Mouse (Mus musculus) liver, embryonic 14.5 days (tissue): Measurements from ENCODE around the gene Vmn1r224. TPM values are rescaled to one million over a fixed set of nuclear protein-coding genes. Genes with fewer than 3 reads are reported as not detected.

Experiments
- ATAC-seq: fragments of 200-750 bp; cut with Nextera tagmentation; 2 replicates; pipeline ENCODE4 v1.8.0; 2017; ENCODE audit warnings: moderate number of reproducible peaks, mild to moderate bottlenecking, moderate library complexity; ENCODE audit not compliant: insufficient read depth
- DNase-seq, 3 experiments: peaks; one replicate each; pipeline ENCODE4 v3.0.0-alpha.2; 2012 to 2013; ENCODE audit warnings: low read depth in 3 of 3, low spot score in 3 of 3
- H3K27ac ChIP-seq: fragments of 300-500 bp; sonication (generic); 2 replicates; pipeline ENCODE4 v1.5.1; 2014; ENCODE audit warnings: moderate library complexity, mild to moderate bottlenecking, control low read depth, inconsistent platforms
- H3K27me3 ChIP-seq: fragments of 300-500 bp; sonication (generic); 2 replicates; pipeline ENCODE4 v1.6.1; 2014; ENCODE audit warnings: mild to moderate bottlenecking, low read length, moderate library complexity; ENCODE audit not compliant: control insufficient read depth, insufficient read depth
- H3K36me3 ChIP-seq: fragments of 300-500 bp; sonication (generic); replicated peaks from 2 replicates; pipeline ENCODE4 v1.6.1; 2014; ENCODE audit warnings: low read depth; ENCODE audit not compliant: control insufficient read depth, insufficient read depth
- H3K4me1 ChIP-seq, 2 experiments: fragments of 200-500 bp in 1 of 2; fragments of 300-500 bp in 1 of 2; sonication (generic) in 1 of 2; replicated peaks; 2 replicates each; pipeline ENCODE4 v1.6.1; 2012 to 2014; ENCODE audit warnings: antibody characterized with exemption in 1 of 2, inconsistent platforms in 1 of 2, low read length in 1 of 2; ENCODE audit not compliant: control insufficient read depth in 2 of 2, insufficient read depth in 2 of 2
- H3K4me2 ChIP-seq: fragments of 300-500 bp; sonication (generic); 2 replicates; pipeline ENCODE4 v1.6.1; 2014; ENCODE audit warnings: low read depth, mild to moderate bottlenecking, control low read depth, moderate library complexity
- H3K4me3 ChIP-seq, 2 experiments: fragments of 200-500 bp in 1 of 2; fragments of 300-500 bp in 1 of 2; sonication (generic) in 1 of 2; 2 replicates each; pipeline ENCODE4 v1.5.1; 2012 to 2014; ENCODE audit warnings: low read depth in 2 of 2, low read length in 2 of 2, mild to moderate bottlenecking in 2 of 2, control low read depth in 1 of 2, inconsistent platforms in 1 of 2, moderate library complexity in 1 of 2; ENCODE audit not compliant: insufficient read depth in 1 of 2
- H3K9ac ChIP-seq: fragments of 300-500 bp; sonication (generic); replicated peaks from 2 replicates; pipeline ENCODE4 v1.6.1; 2014; ENCODE audit warnings: mild to moderate bottlenecking, control low read depth, moderate library complexity
- H3K9me3 ChIP-seq: fragments of 300-500 bp; sonication (generic); 2 replicates; pipeline ENCODE4 v1.6.1; 2016; ENCODE audit warnings: low read length, mixed read lengths; ENCODE audit not compliant: control insufficient read depth
- CTCF ChIP-seq: IDR thresholded peaks from 2 replicates; pipeline ENCODE4 v1.5.1; 2016; ENCODE audit warnings: antibody characterized with exemption, low read depth, control low read depth
- EP300 ChIP-seq: IDR thresholded peaks from 2 replicates; pipeline ENCODE4 v1.6.1; 2016; ENCODE audit warnings: antibody characterized with exemption, low read depth
- WGBS: fragments of 180-500 bp; shearing (Covaris S2); extraction: QIAGEN DNeasy Blood & Tissue Kit; methylation state at CpG from one replicate; pipeline ENCODE4 v1.1.7; 2014; ENCODE audit not compliant: insufficient replicate concordance; 5-methylcytosine and 5-hydroxymethylcytosine counted together
- polyA plus RNA-seq, 2 experiments: library from polyadenylated mRNA; depleted of rRNA in 1 of 2; stranded (reverse) in 1 of 2; unstranded in 1 of 2; fragments of >200 nt; fragmentation: Nextera tagmentation in 1 of 2; extraction: Ambion mirVana in 1 of 2; gene quantifications; 2 replicates each; pipeline versions ENCODE4 v1.2.1 to v1.2.3; 2012 to 2014

Vmn1r224 gene
- polyA plus RNA-seq (2012; rRNA removed) = not detected in 2 replicates
- polyA plus RNA-seq (2014; fragmentation: Nextera tagmentation; extraction: Ambion mirVana) = not detected in 2 replicates

DNA sequence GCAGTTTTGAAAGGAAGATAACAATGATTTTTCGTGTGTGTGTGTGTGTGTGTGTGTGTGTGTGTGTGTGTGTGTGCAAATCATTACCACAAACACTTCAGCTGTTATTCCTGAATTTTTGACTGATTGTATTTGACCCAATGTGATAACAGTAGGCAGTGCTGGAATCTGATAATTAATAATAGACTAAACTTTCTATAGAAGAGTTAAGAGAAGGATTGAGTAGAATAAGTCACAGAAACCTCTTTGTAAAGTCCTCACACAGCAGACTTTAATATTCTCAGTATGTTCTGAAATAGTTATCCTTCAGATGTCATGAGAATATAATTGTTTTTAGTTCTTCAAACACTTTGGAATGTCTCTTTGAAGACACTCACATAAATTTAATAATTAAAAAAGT lies at the start of gene Vmn1r224:
Gene Vmn1r224, plus strand, starts transcription at position 301 of the 400 bp plus-strand sequence.
- ATAC-seq = no peak

DNA sequence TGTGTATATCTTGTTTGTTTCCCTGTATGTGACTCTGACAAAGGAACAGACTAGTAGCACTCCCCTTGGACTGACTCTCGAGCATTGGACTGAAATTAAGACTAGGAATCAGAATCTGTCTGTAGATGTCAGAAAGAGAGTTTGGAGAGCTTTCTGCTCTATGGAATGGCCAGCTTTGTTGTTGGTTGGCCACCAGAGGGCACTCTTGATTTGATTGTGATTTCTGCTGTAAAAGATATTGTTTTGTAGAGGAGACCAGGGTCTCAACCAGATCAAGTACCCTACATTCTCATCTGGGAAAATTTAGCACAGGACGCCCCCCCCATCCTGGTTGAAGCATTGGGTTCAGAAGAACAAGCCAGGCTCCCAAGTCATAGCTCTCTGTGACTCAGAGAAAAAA lies 14.8 kb upstream of the Vmn1r224 start:
- TF ChIP-seq CTCF (no peak), EP300 (no peak)
- Histone ChIP-seq H3K9me3 (no peaks in the 10 kb centered on the region), H3K4me2 (no peak overlapping the region), H3K9ac (no peak overlapping the region), H3K27me3 (no peaks in the 10 kb centered on the region), H3K4me1 (no peaks in the 10 kb centered on the region), H3K4me3 (no peak overlapping the region), H3K27ac (no peak overlapping the region), H3K36me3 (no peaks in the 10 kb centered on the region)
- WGBS = 19% methylated on average over 2 of the region's 2 CpGs
- no peak for ATAC-seq
- no peak for DNase-seq

More for the DNA sequence above, at the start of gene Vmn1r224:
- H3K36me3 ChIP-seq = no peaks in the 10 kb centered on the region
- TF ChIP-seq EP300 = no peak
- TF ChIP-seq CTCF = no peak
- no peak within 1 kb of the TSS for H3K4me3 ChIP-seq
- 15% methylated on average over 1 of the region's 1 CpGs for WGBS
- no peak within 1 kb of the TSS for H3K4me2 ChIP-seq
- no peak within 1 kb of the TSS for H3K27ac ChIP-seq
- H3K9me3 ChIP-seq = no peaks in the 10 kb centered on the region
- no peaks in the 10 kb centered on the region for H3K27me3 ChIP-seq
- H3K4me1 ChIP-seq = no peaks in the 10 kb centered on the region
- H3K9ac ChIP-seq = no peak within 1 kb of the TSS
- no peak for DNase-seq

DNA sequence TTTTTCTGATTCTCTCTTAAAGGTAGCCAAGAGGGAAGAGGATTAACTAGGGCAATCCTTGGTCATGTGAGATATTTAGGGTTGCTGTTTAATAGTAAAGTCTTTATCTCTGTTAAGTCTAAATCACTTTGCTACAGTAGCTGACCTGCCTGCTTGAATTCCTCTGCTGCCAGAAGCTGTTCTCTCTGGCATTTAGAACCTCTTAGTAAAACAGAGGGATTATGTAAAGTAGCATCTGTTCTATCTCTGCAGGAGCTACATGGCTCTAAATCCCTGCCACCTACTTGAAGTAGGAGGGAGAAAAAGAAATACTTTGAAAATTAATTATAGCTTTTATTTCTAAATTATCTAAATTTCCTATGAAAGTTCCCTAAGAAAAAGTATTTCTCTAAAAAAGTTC lies 25.3 kb downstream of the Vmn1r224 start:
- H3K4me1 ChIP-seq = no peaks in the 10 kb centered on the region
- H3K9ac ChIP-seq = no peak overlapping the region
- TF ChIP-seq CTCF (no peak), EP300 (no peak)
- H3K4me3 ChIP-seq = no peak overlapping the region
- H3K27me3 ChIP-seq = no peaks in the 10 kb centered on the region
- H3K4me2 ChIP-seq = no peak overlapping the region
- H3K9me3 ChIP-seq = no peaks in the 10 kb centered on the region
- no peaks in the 10 kb centered on the region for H3K36me3 ChIP-seq
- DNase-seq = no peak
- H3K27ac ChIP-seq = no peak overlapping the region
- no peak for ATAC-seq

DNA sequence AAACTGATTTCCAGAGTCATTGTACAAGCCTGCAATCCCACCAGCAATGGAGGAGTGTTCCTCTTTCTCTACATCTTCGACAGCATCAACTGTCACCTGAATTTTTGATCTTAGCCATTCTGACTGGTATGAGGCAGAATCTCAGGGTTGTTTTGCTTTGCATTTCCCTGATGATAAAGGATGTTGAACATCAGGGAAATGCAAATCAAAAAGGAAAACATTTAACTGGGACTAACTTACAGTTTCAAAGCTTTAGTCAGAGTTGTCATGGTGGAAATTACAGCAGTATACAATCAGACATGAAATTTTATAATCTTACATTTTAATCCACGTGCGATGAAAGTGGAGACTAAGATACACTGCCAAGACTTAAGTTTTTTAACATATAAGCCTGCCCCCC lies 59.4 kb downstream of the Vmn1r224 start:
- no peaks in the 10 kb centered on the region for H3K9me3 ChIP-seq
- DNase-seq = no peak
- WGBS = 56% methylated on average over 3 of the region's 3 CpGs
- no peak overlapping the region for H3K9ac ChIP-seq
- no peak overlapping the region for H3K27ac ChIP-seq
- no peaks in the 10 kb centered on the region for H3K36me3 ChIP-seq
- no peaks in the 10 kb centered on the region for H3K4me1 ChIP-seq
- no peak overlapping the region for H3K4me3 ChIP-seq
- no peak overlapping the region for H3K4me2 ChIP-seq
- no peaks in the 10 kb centered on the region for H3K27me3 ChIP-seq
- ATAC-seq = no peak
- TF ChIP-seq CTCF = no peak
- TF ChIP-seq EP300 = no peak

Other genes starting within 250 kb of the Vmn1r224 start
- not detected in 2 replicates for gene Fpr-rs6, start 231.0 kb upstream of the Vmn1r224 start, polyA plus RNA-seq (2012; rRNA removed)
- gene Fpr-rs6, start 231.0 kb upstream of the Vmn1r224 start, polyA plus RNA-seq (2014; fragmentation: Nextera tagmentation; extraction: Ambion mirVana) = not detected in 2 replicates
- not detected in 2 replicates for gene Vmn2r105, start 179.1 kb upstream of the Vmn1r224 start, polyA plus RNA-seq (2012; rRNA removed)
- not detected in 2 replicates for gene Vmn2r105, start 179.1 kb upstream of the Vmn1r224 start, polyA plus RNA-seq (2014; fragmentation: Nextera tagmentation; extraction: Ambion mirVana)
- not detected in 2 replicates for gene Vmn2r106, start 128.6 kb upstream of the Vmn1r224 start, polyA plus RNA-seq (2012; rRNA removed)
- not detected in 2 replicates for gene Vmn2r106, start 128.6 kb upstream of the Vmn1r224 start, polyA plus RNA-seq (2014; fragmentation: Nextera tagmentation; extraction: Ambion mirVana)
- not detected in 2 replicates for gene Vmn2r107, start 68.9 kb upstream of the Vmn1r224 start, polyA plus RNA-seq (2012; rRNA removed)
- not detected in 2 replicates for gene Vmn2r107, start 68.9 kb upstream of the Vmn1r224 start, polyA plus RNA-seq (2014; fragmentation: Nextera tagmentation; extraction: Ambion mirVana)
- gene Vmn2r108, start 67.2 kb downstream of the Vmn1r224 start, polyA plus RNA-seq (2012; rRNA removed) = not detected in 2 replicates
- not detected in 2 replicates for gene Vmn2r108, start 67.2 kb downstream of the Vmn1r224 start, polyA plus RNA-seq (2014; fragmentation: Nextera tagmentation; extraction: Ambion mirVana)
- not detected in 2 replicates for gene Vmn1r225, start 84.0 kb downstream of the Vmn1r224 start, polyA plus RNA-seq (2012; rRNA removed)
- gene Vmn1r225, start 84.0 kb downstream of the Vmn1r224 start, polyA plus RNA-seq (2014; fragmentation: Nextera tagmentation; extraction: Ambion mirVana) = not detected in 2 replicates
- gene Vmn2r109, start 150.6 kb downstream of the Vmn1r224 start, polyA plus RNA-seq (2012; rRNA removed) = not detected in 2 replicates
- gene Vmn2r109, start 150.6 kb downstream of the Vmn1r224 start, polyA plus RNA-seq (2014; fragmentation: Nextera tagmentation; extraction: Ambion mirVana) = not detected in 2 replicates
- not detected in 2 replicates for gene Vmn2r110, start 182.3 kb downstream of the Vmn1r224 start, polyA plus RNA-seq (2012; rRNA removed)
- 0.01 TPM in 1 of 2 replicates, not detected in the other for gene Vmn2r110, start 182.3 kb downstream of the Vmn1r224 start, polyA plus RNA-seq (2014; fragmentation: Nextera tagmentation; extraction: Ambion mirVana)
- gene Fpr-rs3, start 210.7 kb downstream of the Vmn1r224 start, polyA plus RNA-seq (2012; rRNA removed) = not detected in 2 replicates
- gene Fpr-rs3, start 210.7 kb downstream of the Vmn1r224 start, polyA plus RNA-seq (2014; fragmentation: Nextera tagmentation; extraction: Ambion mirVana) = not detected in 2 replicates